Mouse (Mus musculus): ENCODE measurements at regions not wholly inside any gene's neighbourhood (a gene's known extent, or its start where the extent isn't known, plus 50 kb on each side); places are given as distances from the start of the nearest gene placed in this dataset.
A peak's percentile ranks its signal among the peaks of the same experiment; 100 is the strongest.

GRCm38 (mm10) chr4:45746451-45746850 is 52.4 kb upstream of the Aldh1b1 start:
- Histone ChIP-seq H3K4me2 (replicated peaks) (no peak overlapping the region), H3K9me3 (no peaks in the 10 kb centered on the region), H3K27ac (replicated peaks) (no peak overlapping the region), H3K4me3 (no peak overlapping the region), H3K36me3 (no peaks in the 10 kb centered on the region), H3K4me1 (peaks cover 4% of the 10 kb centered on the region), H3K9ac (replicated peaks) (no peak overlapping the region), H3K27me3 (no peaks in the 10 kb centered on the region)
- ATAC-seq (replicated peaks), result 0 out of 2 replicates have a peak, but pooled peaks have one; percentile 13
- WGBS, result 85% methylated on average over 3 of the region's 3 CpGs

GRCm38 (mm10) chr4:45745746-45746145 is 53.1 kb upstream of the Aldh1b1 start:
- 69% methylated on average over 9 of the region's 9 CpGs for WGBS
- no peak for ATAC-seq (replicated peaks)
- Histone ChIP-seq H3K9ac (replicated peaks) (no peak overlapping the region), H3K4me2 (replicated peaks) (no peak overlapping the region), H3K27me3 (no peaks in the 10 kb centered on the region), H3K27ac (replicated peaks) (no peak overlapping the region), H3K4me1 (peaks cover 11% of the 10 kb centered on the region), H3K9me3 (no peaks in the 10 kb centered on the region), H3K4me3 (no peak overlapping the region), H3K36me3 (no peaks in the 10 kb centered on the region)

GRCm38 (mm10) chr4:45744849-45745407 is 53.9 kb upstream of the Aldh1b1 start:
- Histone ChIP-seq H3K4me2 (replicated peaks) (no peak overlapping the region), H3K9me3 (no peaks in the 10 kb centered on the region), H3K4me3 (no peak overlapping the region), H3K9ac (replicated peaks) (no peak overlapping the region), H3K4me1 (peaks cover 19% of the 10 kb centered on the region), H3K27ac (replicated peaks) (no peak overlapping the region), H3K27me3 (no peaks in the 10 kb centered on the region), H3K36me3 (no peaks in the 10 kb centered on the region)
- no peak for ATAC-seq (replicated peaks)
- WGBS, result 91% methylated on average over 4 of the region's 4 CpGs

- Histone ChIP-seq H3K4me2 (replicated peaks) (no peak overlapping the region), H3K27ac (replicated peaks) (peak overlapping the region; percentile 10; the same call in 1 of the 2 replicates), H3K36me3 (no peaks in the 10 kb centered on the region), H3K4me3 (no peak overlapping the region), H3K4me1 (peaks cover 47% of the 10 kb centered on the region), H3K27me3 (no peaks in the 10 kb centered on the region), H3K9me3 (no peaks in the 10 kb centered on the region), H3K9ac (replicated peaks) (no peak overlapping the region)
- WGBS, result 59% methylated on average over 12 of the region's 12 CpGs
- ATAC-seq (replicated peaks), result peak; percentile 36; the same call in 1 of the 2 replicates
Observed at GRCm38 (mm10) chr4:45740779-45741365, 58.0 kb upstream of the Aldh1b1 start.

- Histone ChIP-seq H3K4me2 (replicated peaks) (no peak overlapping the region), H3K9me3 (no peaks in the 10 kb centered on the region), H3K4me3 (no peak overlapping the region), H3K27ac (replicated peaks) (no peak overlapping the region), H3K36me3 (no peaks in the 10 kb centered on the region), H3K4me1 (peaks cover 53% of the 10 kb centered on the region), H3K9ac (replicated peaks) (no peak overlapping the region), H3K27me3 (no peaks in the 10 kb centered on the region)
- 80% methylated on average over 5 of the region's 5 CpGs for WGBS
- ATAC-seq (replicated peaks), result no peak
Observed at GRCm38 (mm10) chr4:45740319-45740718, 58.5 kb upstream of the Aldh1b1 start.

- H3K4me2 ChIP-seq (replicated peaks), result no peak overlapping the region
- no peaks in the 10 kb centered on the region for H3K9me3 ChIP-seq
- no peak overlapping the region for H3K9ac ChIP-seq (replicated peaks)
- 61% methylated on average over 3 of the region's 3 CpGs for WGBS
- H3K27me3 ChIP-seq, result no peaks in the 10 kb centered on the region
- H3K27ac ChIP-seq (replicated peaks), result peak overlapping the region; percentile 38; the same call in 1 of the 2 replicates
- no peak overlapping the region for H3K4me3 ChIP-seq
- ATAC-seq (replicated peaks), result no peak
- H3K36me3 ChIP-seq, result no peaks in the 10 kb centered on the region
- H3K4me1 ChIP-seq, result peaks cover 53% of the 10 kb centered on the region
Observed at GRCm38 (mm10) chr4:45739696-45740095, 59.1 kb upstream of the Aldh1b1 start.

- Histone ChIP-seq H3K9me3 (no peaks in the 10 kb centered on the region), H3K4me1 (peaks cover 53% of the 10 kb centered on the region), H3K27ac (replicated peaks) (peak overlapping the region; percentile 38), H3K9ac (replicated peaks) (no peak overlapping the region), H3K4me2 (replicated peaks) (no peak overlapping the region), H3K36me3 (no peaks in the 10 kb centered on the region), H3K4me3 (no peak overlapping the region), H3K27me3 (no peaks in the 10 kb centered on the region)
- no peak for ATAC-seq (replicated peaks)
- WGBS, result 39% methylated on average over 9 of the region's 9 CpGs
Observed at GRCm38 (mm10) chr4:45739168-45739567, 59.7 kb upstream of the Aldh1b1 start.

- ATAC-seq (replicated peaks), result no peak
- H3K9ac ChIP-seq (replicated peaks), result no peak overlapping the region
Observed at GRCm38 (mm10) chr4:45738746-45739145, 60.1 kb upstream of the Aldh1b1 start.

GRCm38 (mm10) chr4:45736215-45736815 is 62.5 kb upstream of the Aldh1b1 start:
- H3K4me3 ChIP-seq, result no peak overlapping the region
- 19% methylated on average over 10 of the region's 10 CpGs for WGBS
- ATAC-seq (replicated peaks), result peak; percentile 24; the same call in 1 of the 2 replicates

More at GRCm38 (mm10) chr4:45738746-45739145, 60.1 kb upstream of the Aldh1b1 start:
- Histone ChIP-seq H3K27ac (replicated peaks) (no peak overlapping the region; the same call in 1 of the 2 replicates), H3K4me1 (peaks cover 53% of the 10 kb centered on the region), H3K4me3 (no peak overlapping the region), H3K9me3 (no peaks in the 10 kb centered on the region), H3K36me3 (no peaks in the 10 kb centered on the region), H3K27me3 (no peaks in the 10 kb centered on the region), H3K4me2 (replicated peaks) (no peak overlapping the region)
- WGBS, result 35% methylated on average over 11 of the region's 11 CpGs

GRCm38 (mm10) chr4:45734011-45734410 is 64.8 kb upstream of the Aldh1b1 start:
- H3K4me1 ChIP-seq, result peaks cover 36% of the 10 kb centered on the region
- WGBS, result 94% methylated on average over 6 of the region's 6 CpGs
- ATAC-seq (replicated peaks), result no peak

More at GRCm38 (mm10) chr4:45736215-45736815, 62.5 kb upstream of the Aldh1b1 start:
- no peaks in the 10 kb centered on the region for H3K36me3 ChIP-seq
- H3K9ac ChIP-seq (replicated peaks), result no peak overlapping the region
- peaks cover 49% of the 10 kb centered on the region for H3K4me1 ChIP-seq
- no peaks in the 10 kb centered on the region for H3K27me3 ChIP-seq
- H3K9me3 ChIP-seq, result no peaks in the 10 kb centered on the region
- no peak overlapping the region for H3K4me2 ChIP-seq (replicated peaks)
- H3K27ac ChIP-seq (replicated peaks), result peak overlapping the region; percentile 71

GRCm38 (mm10) chr4:45730862-45731831 is 67.7 kb upstream of the Aldh1b1 start:
- Histone ChIP-seq H3K4me1 (peaks cover 24% of the 10 kb centered on the region), H3K36me3 (no peaks in the 10 kb centered on the region), H3K9ac (replicated peaks) (no peak overlapping the region), H3K4me2 (replicated peaks) (no peak overlapping the region), H3K9me3 (no peaks in the 10 kb centered on the region), H3K4me3 (no peak overlapping the region), H3K27me3 (no peaks in the 10 kb centered on the region), H3K27ac (replicated peaks) (peak overlapping the region; percentile 31)
- 28% methylated on average over 14 of the region's 14 CpGs for WGBS
- peak; percentile 62 for ATAC-seq (replicated peaks)

More at GRCm38 (mm10) chr4:45734011-45734410, 64.8 kb upstream of the Aldh1b1 start:
- Histone ChIP-seq H3K4me3 (no peak overlapping the region), H3K4me2 (replicated peaks) (no peak overlapping the region), H3K9ac (replicated peaks) (no peak overlapping the region), H3K36me3 (no peaks in the 10 kb centered on the region), H3K9me3 (no peaks in the 10 kb centered on the region), H3K27me3 (no peaks in the 10 kb centered on the region), H3K27ac (replicated peaks) (no peak overlapping the region)

All from forebrain, embryonic 15.5 days (tissue).